Mouse (Mus musculus) midbrain, postnatal 0 days (tissue): ENCODE measurements around the gene Flii. TPM values are rescaled to one million over a fixed set of nuclear protein-coding genes. Genes with fewer than 3 reads are reported as not detected.
A peak's percentile ranks its signal among the peaks of the same experiment; 100 is the strongest.

ENCODE experiments used
- ATAC-seq: fragments of 200-750 bp; cut with Nextera tagmentation; 2 replicates; pipeline ENCODE4 v1.8.0; 2017; ENCODE audit warnings: moderate number of reproducible peaks, mild to moderate bottlenecking, moderate TSS enrichment, moderate library complexity; ENCODE audit not compliant: low FRiP score
- DNase-seq: peaks from one replicate; pipeline ENCODE4 v3.0.0-alpha.2; 2015; ENCODE audit warnings: low spot score
- H3K27ac ChIP-seq: fragments of 300-500 bp; sonication (generic); 2 replicates; pipeline ENCODE4 v1.5.1; 2014; ENCODE audit warnings: low read depth, mild to moderate bottlenecking, low read length, mixed read lengths
- H3K27me3 ChIP-seq: fragments of 300-500 bp; sonication (generic); 2 replicates; pipeline ENCODE4 v1.6.1; 2014; ENCODE audit warnings: low read length, control low read depth, mixed read lengths; ENCODE audit not compliant: insufficient read depth
- H3K36me3 ChIP-seq: fragments of 300-500 bp; sonication (generic); 2 replicates; pipeline ENCODE4 v1.6.1; 2014; ENCODE audit warnings: low read length, control low read depth, mixed read lengths; ENCODE audit not compliant: insufficient read depth
- H3K4me1 ChIP-seq: fragments of 300-500 bp; sonication (generic); 2 replicates; pipeline ENCODE4 v1.6.1; 2014; ENCODE audit warnings: mild to moderate bottlenecking, control low read depth, antibody characterized with exemption, low read length, mixed read lengths; ENCODE audit not compliant: insufficient read depth
- H3K4me2 ChIP-seq: fragments of 300-500 bp; sonication (generic); 2 replicates; pipeline ENCODE4 v1.6.1; 2014; ENCODE audit warnings: low read depth, mild to moderate bottlenecking, low read length, mixed read lengths; ENCODE audit not compliant: poor library complexity, severe bottlenecking
- H3K4me3 ChIP-seq: fragments of 300-500 bp; sonication (generic); 2 replicates; pipeline ENCODE4 v1.5.1; 2014; ENCODE audit warnings: low read depth, mild to moderate bottlenecking, low read length, moderate library complexity
- H3K9ac ChIP-seq: fragments of 300-500 bp; sonication (generic); replicated peaks from 2 replicates; pipeline ENCODE4 v1.6.1; 2014; ENCODE audit warnings: mild to moderate bottlenecking, low read length, moderate library complexity, mixed read lengths; ENCODE audit not compliant: poor library complexity, severe bottlenecking
- H3K9me3 ChIP-seq: fragments of 300-500 bp; sonication (generic); 2 replicates; pipeline ENCODE4 v1.6.1; 2016; ENCODE audit warnings: low read length, control low read depth
- CTCF ChIP-seq: IDR thresholded peaks from 2 replicates; pipeline ENCODE4 v1.5.1; 2016; ENCODE audit warnings: antibody characterized with exemption, mild to moderate bottlenecking
- WGBS: fragments of 180-500 bp; shearing (Covaris S2); extraction: QIAGEN DNeasy Blood & Tissue Kit; methylation state at CpG from one replicate; pipeline ENCODE4 v1.1.7; 2014; 5-methylcytosine and 5-hydroxymethylcytosine counted together
- polyA plus RNA-seq: library from polyadenylated mRNA; unstranded; fragments of >200 nt; fragmentation: Nextera tagmentation; extraction: Ambion mirVana; gene quantifications from 2 replicates; pipeline ENCODE4 v1.2.1, GENCODE M21; 2015
- total RNA-seq: library from RNA; depleted of rRNA; stranded (reverse); fragments of >200 nt; gene quantifications from 2 replicates; pipeline ENCODE4 v1.2.3, GENCODE M21; 2014

The Flii gene
- total and polyA plus RNA-seq, 2 experiments from 2014 or later, result 46.0 to 92.7 TPM

DNA sequence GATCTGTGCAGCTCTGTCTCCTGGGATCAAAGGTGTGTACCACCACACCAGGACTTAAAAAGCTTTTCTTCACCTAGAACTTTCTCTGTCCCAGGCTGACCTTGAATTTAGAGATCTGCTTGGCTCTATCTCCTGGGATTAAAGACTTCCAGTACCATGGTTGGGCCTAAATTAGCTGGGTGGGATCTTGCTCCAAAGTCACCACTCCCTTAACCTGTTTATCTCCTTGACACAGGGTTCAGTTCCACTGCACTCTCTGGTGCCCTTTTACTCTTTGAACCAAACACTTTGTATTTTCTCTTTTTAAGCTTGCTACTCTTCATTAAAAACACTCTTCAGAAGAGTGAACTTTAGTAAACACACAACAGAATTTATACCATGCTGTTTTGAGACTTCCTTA is 10.4 kb upstream of the Flii start:
- H3K36me3 ChIP-seq, result peaks cover 15% of the 10 kb centered on the region
- no peaks in the 10 kb centered on the region for H3K4me1 ChIP-seq
- no peak overlapping the region for H3K27ac ChIP-seq
- H3K9ac ChIP-seq, result no peak overlapping the region
- ATAC-seq (no peak), DNase-seq (no peak)
- no peaks in the 10 kb centered on the region for H3K9me3 ChIP-seq
- H3K4me2 ChIP-seq, result no peak overlapping the region
- no peaks in the 10 kb centered on the region for H3K27me3 ChIP-seq
- H3K4me3 ChIP-seq, result no peak overlapping the region
- no peak for TF ChIP-seq CTCF

DNA sequence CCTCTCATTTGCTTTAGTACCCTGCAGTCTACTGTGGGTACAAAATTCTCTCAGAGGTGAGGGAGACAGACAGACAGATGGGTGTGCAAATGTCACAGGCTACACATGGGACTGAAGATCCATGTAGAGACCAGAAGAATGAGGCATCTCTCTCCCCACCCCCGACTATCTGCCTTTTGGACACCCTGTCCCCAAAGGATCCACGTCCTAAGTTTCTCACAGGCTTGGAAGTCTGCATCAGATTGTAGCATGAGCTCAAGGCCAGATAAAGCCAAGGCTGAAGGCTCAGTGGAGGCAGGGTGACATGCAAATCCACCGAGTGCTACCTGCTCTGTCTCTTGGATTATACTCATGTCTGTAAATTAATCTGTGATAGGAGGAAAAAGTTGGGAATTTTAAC is 9.4 kb upstream of the Flii start:
- Histone ChIP-seq H3K4me3 (no peak overlapping the region), H3K27me3 (no peaks in the 10 kb centered on the region), H3K4me1 (no peaks in the 10 kb centered on the region), H3K9ac (no peak overlapping the region), H3K36me3 (peaks cover 16% of the 10 kb centered on the region), H3K27ac (no peak overlapping the region), H3K4me2 (no peak overlapping the region), H3K9me3 (no peaks in the 10 kb centered on the region)
- 95% methylated on average over 3 of the region's 3 CpGs for WGBS
- ATAC-seq (no peak), DNase-seq (no peak)
- TF ChIP-seq CTCF, result no peak

DNA sequence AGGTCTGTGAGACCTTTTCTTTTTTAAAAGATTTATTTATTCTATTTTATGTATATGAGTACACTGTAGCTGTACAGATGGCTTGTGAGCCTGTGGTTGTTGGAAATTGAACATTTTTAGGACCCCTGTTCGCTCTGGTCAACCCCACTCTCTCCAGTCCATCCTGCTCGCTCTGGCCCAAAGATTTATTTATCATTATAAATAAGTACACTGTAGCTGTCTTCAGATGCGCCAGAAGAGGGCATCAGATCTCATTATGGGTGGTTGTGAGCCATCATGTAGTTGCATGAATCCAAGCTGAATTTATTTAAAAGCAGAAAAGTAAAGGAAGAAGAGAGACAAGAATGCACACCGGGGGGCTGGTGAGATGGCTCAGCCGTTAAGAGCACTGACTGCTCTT is 8.1 kb upstream of the Flii start:
- Histone ChIP-seq H3K4me2 (no peak overlapping the region), H3K36me3 (peaks cover 22% of the 10 kb centered on the region), H3K27ac (no peak overlapping the region), H3K9me3 (no peaks in the 10 kb centered on the region), H3K9ac (no peak overlapping the region), H3K4me1 (no peaks in the 10 kb centered on the region), H3K4me3 (no peak overlapping the region), H3K27me3 (no peaks in the 10 kb centered on the region)
- peak; percentile 51 for TF ChIP-seq CTCF
- WGBS, result 76% methylated on average over 5 of the region's 5 CpGs
- no peak for ATAC-seq
- DNase-seq, result no peak

DNA sequence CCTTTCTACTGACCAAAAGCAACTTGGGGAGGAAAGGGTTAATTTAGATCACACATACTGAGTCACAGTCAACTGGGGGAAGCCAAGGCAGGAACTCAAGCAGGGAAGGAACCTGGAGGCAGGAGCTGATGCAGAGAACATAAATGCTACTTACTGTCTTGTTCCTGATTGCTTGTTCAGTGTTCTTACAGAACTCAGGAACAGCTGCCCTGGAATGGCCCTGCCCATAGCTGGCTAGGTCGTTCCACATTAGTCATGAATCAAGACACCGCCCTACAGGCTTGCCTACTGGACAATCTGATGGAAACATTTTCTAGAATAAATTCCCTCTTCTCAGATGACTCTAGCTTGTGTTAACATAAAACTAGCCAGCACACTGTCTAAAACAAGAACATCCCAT is 7.1 kb upstream of the Flii start:
- WGBS, result 80% methylated on average over 2 of the region's 2 CpGs
- Histone ChIP-seq H3K27me3 (no peaks in the 10 kb centered on the region), H3K27ac (no peak overlapping the region), H3K9ac (no peak overlapping the region), H3K36me3 (peaks cover 23% of the 10 kb centered on the region), H3K4me2 (no peak overlapping the region), H3K4me1 (peaks cover 2% of the 10 kb centered on the region; the same call in 1 of the 2 replicates), H3K4me3 (no peak overlapping the region), H3K9me3 (no peaks in the 10 kb centered on the region)
- TF ChIP-seq CTCF, result no peak
- ATAC-seq (no peak), DNase-seq (no peak)

DNA sequence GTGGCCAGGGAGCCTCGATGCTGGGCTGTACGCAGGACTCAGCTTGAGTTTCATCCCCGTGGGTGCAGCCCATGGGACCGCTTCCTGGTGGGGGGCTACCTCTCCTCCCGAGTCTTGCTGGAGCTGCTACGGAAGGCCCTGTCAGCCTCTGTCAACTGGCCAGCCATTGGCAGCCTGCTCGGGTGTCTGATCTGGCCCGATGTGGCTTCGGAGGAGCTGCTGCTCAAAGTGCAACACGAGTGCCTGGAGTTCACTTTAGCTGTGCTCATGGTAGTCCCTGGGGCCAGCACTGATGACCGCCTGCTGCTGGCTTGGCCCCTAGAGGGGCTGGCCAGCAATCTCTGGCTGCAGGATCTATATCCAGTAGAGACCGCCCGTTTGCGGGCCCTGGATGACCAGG is 4.2 kb upstream of the Flii start:
- H3K4me1 ChIP-seq, result peaks cover 10% of the 10 kb centered on the region
- H3K36me3 ChIP-seq, result peaks cover 23% of the 10 kb centered on the region
- H3K4me2 ChIP-seq, result no peak overlapping the region
- TF ChIP-seq CTCF, result no peak
- no peak overlapping the region for H3K9ac ChIP-seq
- no peak for DNase-seq
- no peak overlapping the region for H3K27ac ChIP-seq
- no peak for ATAC-seq
- no peaks in the 10 kb centered on the region for H3K9me3 ChIP-seq
- H3K4me3 ChIP-seq, result no peak overlapping the region
- WGBS, result 92% methylated on average over 14 of the region's 14 CpGs
- H3K27me3 ChIP-seq, result no peaks in the 10 kb centered on the region

DNA sequence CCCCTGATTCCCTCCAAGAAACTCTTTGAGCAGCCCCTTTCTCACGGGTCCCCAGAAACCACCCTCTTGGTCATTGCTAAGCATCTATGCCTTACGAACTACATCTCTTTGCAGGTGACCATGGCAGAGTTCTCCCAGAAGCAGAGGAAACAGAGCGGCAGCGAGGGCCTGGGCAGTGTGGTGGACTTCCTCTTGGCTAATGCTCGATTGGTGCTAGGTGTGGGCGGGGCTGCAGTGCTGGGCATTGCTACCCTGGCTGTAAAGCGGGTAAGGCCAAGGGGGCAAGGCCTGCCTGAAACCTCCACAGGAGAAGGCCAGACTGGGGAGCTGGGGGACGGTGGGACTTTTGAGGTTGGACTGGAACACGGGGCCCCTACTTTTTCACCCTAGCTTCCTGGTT is 3.1 kb upstream of the Flii start:
- Histone ChIP-seq H3K4me3 (no peak overlapping the region), H3K9me3 (no peaks in the 10 kb centered on the region), H3K36me3 (peaks cover 24% of the 10 kb centered on the region), H3K4me2 (no peak overlapping the region), H3K9ac (no peak overlapping the region), H3K4me1 (peaks cover 14% of the 10 kb centered on the region), H3K27ac (no peak overlapping the region), H3K27me3 (no peaks in the 10 kb centered on the region)
- WGBS, result 87% methylated on average over 9 of the region's 9 CpGs
- DNase-seq, result no peak
- TF ChIP-seq CTCF, result no peak
- ATAC-seq, result no peak
